Mouse (Mus musculus) hindbrain, embryonic 11.5 days (tissue): Measurements from ENCODE around the gene Clic4. TPM values are rescaled to one million over a fixed set of nuclear protein-coding genes. Genes with fewer than 3 reads are reported as not detected.

Experiments
- ATAC-seq: fragments of 200-750 bp; cut with Nextera tagmentation; 2 replicates; pipeline ENCODE4 v1.8.0; 2017; ENCODE audit warnings: mild to moderate bottlenecking, moderate TSS enrichment, moderate library complexity; ENCODE audit not compliant: low FRiP score
- DNase-seq: peaks from one replicate; pipeline ENCODE4 v3.0.0-alpha.2; 2015; ENCODE audit warnings: low spot score
- H3K27ac ChIP-seq: fragments of 300-500 bp; sonication (generic); 2 replicates; pipeline ENCODE4 v1.5.1; 2014; ENCODE audit warnings: mild to moderate bottlenecking, low read depth, low read length
- H3K27me3 ChIP-seq: fragments of 300-500 bp; sonication (generic); 2 replicates; pipeline ENCODE4 v1.6.1; 2014; ENCODE audit warnings: mild to moderate bottlenecking, low read length, moderate library complexity, mixed read lengths; ENCODE audit not compliant: control insufficient read depth, insufficient read depth
- H3K36me3 ChIP-seq: fragments of 300-500 bp; sonication (generic); 2 replicates; pipeline ENCODE4 v1.6.1; 2014; ENCODE audit warnings: mild to moderate bottlenecking, low read length, moderate library complexity, mixed read lengths; ENCODE audit not compliant: control insufficient read depth, insufficient read depth
- H3K4me1 ChIP-seq: fragments of 300-500 bp; sonication (generic); replicated peaks from 2 replicates; pipeline ENCODE4 v1.6.1; 2014; ENCODE audit warnings: low read length, mixed read lengths; ENCODE audit not compliant: control insufficient read depth, insufficient read depth
- H3K4me2 ChIP-seq: fragments of 300-500 bp; sonication (generic); replicated peaks from 2 replicates; pipeline ENCODE4 v1.6.1; 2014; ENCODE audit warnings: mild to moderate bottlenecking, low read depth, low read length
- H3K4me3 ChIP-seq: fragments of 300-500 bp; sonication (generic); 2 replicates; pipeline ENCODE4 v1.5.1; 2014; ENCODE audit warnings: low read depth, low read length
- H3K9ac ChIP-seq: fragments of 300-500 bp; sonication (generic); 2 replicates; pipeline ENCODE4 v1.6.1; 2014; ENCODE audit warnings: low read depth, low read length
- H3K9me3 ChIP-seq: fragments of 300-500 bp; sonication (generic); 2 replicates; pipeline ENCODE4 v1.6.1; 2016; ENCODE audit warnings: low read length; ENCODE audit not compliant: control insufficient read depth
- WGBS: fragments of 180-500 bp; shearing (Covaris S2); extraction: QIAGEN DNeasy Blood & Tissue Kit; methylation state at CpG from one replicate; pipeline ENCODE4 v1.1.7; 2014; 5-methylcytosine and 5-hydroxymethylcytosine counted together
- polyA plus RNA-seq: library from polyadenylated mRNA; unstranded; fragments of >200 nt; fragmentation: Nextera tagmentation; extraction: Ambion mirVana; gene quantifications from 2 replicates; pipeline ENCODE4 v1.2.1, GENCODE M21; 2014

The Clic4 gene
- polyA plus RNA-seq, 1 experiment from 2014 or later: 109 TPM

DNA sequence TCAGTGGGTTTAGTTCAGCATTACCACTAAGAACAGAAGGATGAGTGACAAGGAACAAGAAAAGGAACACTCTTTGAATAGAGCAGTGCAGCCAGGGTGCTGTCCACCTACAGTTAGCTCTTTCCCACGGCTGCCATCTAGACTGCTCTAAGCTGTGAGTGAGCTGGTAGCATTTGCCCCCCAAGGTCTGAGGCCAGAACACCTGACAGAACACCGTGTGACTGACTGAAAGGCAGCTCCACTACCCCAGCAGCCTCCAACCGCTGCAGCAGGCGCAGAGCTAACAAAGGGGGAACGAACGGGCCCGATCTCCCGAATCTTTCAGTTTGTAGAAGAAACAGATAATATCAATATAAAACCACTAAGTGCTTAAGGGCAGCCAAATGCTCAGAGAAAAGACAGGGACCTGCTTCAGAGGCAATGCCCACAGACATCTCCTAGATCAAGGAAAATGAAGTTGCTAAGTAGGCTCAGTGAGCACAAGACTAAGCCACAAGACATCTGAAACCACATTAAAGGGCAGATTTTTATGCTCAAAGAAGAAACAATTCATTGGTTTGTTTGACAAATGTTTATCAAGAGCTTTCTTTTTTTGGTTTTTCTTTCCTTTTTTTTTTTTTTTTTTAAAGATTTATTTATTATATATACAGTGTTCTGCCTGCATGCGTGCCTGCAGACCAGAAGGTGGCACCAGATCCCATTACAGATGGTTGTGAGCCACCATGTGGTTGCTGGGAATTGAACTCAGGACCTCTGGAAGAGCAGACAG, 24.2 kb downstream of the Clic4 start:
- no peak overlapping the region for H3K4me2 ChIP-seq
- no peaks in the 10 kb centered on the region; the same call in 1 of the 2 replicates for H3K4me1 ChIP-seq
- H3K27me3 ChIP-seq: no peaks in the 10 kb centered on the region
- H3K27ac ChIP-seq: no peak overlapping the region
- no peaks in the 10 kb centered on the region for H3K9me3 ChIP-seq
- DNase-seq (no peak), ATAC-seq (no peak)
- H3K9ac ChIP-seq: no peak overlapping the region
- WGBS: 75% methylated on average over 9 of the region's 9 CpGs
- no peaks in the 10 kb centered on the region for H3K36me3 ChIP-seq
- no peak overlapping the region for H3K4me3 ChIP-seq

DNA sequence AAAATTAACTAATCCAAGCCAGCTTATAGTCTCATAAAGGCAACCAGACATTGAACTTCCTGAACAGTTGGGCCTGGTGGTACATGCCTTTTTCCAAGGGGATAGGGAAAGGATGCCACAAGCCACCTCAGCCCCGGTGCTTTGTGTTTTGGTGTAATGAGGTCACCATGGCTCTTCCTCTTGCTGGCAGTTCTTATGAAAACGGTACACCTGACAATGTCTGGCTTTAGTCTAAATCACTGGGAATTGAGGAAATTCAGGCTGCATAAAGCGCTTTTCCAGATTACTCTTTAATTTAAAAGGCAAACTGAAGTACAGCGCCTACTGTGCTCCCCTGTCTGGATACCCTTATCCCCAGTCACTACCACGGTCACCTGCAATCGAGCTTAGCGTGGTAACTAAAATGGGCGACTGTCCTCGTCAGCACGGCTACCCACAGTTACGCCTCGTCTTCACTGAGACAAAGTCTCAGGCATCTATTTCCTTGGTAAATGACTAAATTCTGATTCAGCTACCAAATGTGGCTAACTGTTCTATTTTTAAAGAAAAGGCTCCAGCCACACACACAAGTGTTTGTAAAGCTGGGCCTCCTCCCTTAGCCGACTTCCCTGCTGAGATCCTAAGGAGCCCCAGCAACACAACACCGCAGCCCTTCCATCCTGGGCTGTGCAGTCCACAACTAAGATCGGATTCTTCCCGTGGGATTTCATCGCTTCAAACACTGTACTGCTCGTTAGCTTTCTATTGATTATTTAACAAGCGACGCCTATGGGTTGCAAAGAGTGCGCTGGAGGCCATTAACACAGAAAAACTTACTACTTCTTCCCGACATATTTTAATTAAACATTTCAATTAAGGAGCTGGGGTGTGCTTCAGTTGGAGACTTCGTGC, 25.5 kb downstream of the Clic4 start:
- Histone ChIP-seq H3K4me3 (no peak overlapping the region), H3K27me3 (no peaks in the 10 kb centered on the region), H3K9me3 (no peaks in the 10 kb centered on the region), H3K9ac (no peak overlapping the region), H3K4me2 (no peak overlapping the region), H3K36me3 (no peaks in the 10 kb centered on the region), H3K27ac (no peak overlapping the region), H3K4me1 (no peaks in the 10 kb centered on the region; the same call in 1 of the 2 replicates)
- ATAC-seq (no peak), DNase-seq (no peak)
- WGBS: 71% methylated on average over 23 of the region's 23 CpGs

DNA sequence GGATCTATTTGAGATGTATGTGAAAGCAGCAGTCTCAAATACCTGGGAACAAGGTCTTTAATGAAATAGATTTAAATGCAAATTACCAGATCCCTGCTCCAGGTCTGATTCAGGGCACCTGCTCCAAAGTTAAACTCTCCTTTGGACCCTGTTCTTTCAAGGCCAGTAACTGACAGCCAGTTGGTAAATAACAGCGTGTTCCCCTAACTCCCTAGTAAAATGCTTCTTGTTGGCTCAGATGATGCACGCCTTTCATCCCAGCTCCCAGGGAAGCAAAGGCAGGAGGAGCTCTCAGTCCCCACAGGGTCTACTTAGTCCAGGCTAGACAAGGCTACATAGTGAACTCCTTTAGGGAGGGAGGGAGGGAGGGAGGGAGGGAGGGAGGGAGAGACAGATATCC, 26.2 kb downstream of the Clic4 start:
- no peaks in the 10 kb centered on the region for H3K36me3 ChIP-seq
- no peak overlapping the region for H3K9ac ChIP-seq
- DNase-seq (no peak), ATAC-seq (no peak)
- H3K4me3 ChIP-seq: no peak overlapping the region
- 88% methylated on average over 2 of the region's 2 CpGs for WGBS
- H3K4me2 ChIP-seq: no peak overlapping the region
- no peaks in the 10 kb centered on the region for H3K27me3 ChIP-seq
- H3K9me3 ChIP-seq: no peaks in the 10 kb centered on the region
- no peaks in the 10 kb centered on the region; the same call in 1 of the 2 replicates for H3K4me1 ChIP-seq
- no peak overlapping the region for H3K27ac ChIP-seq

DNA sequence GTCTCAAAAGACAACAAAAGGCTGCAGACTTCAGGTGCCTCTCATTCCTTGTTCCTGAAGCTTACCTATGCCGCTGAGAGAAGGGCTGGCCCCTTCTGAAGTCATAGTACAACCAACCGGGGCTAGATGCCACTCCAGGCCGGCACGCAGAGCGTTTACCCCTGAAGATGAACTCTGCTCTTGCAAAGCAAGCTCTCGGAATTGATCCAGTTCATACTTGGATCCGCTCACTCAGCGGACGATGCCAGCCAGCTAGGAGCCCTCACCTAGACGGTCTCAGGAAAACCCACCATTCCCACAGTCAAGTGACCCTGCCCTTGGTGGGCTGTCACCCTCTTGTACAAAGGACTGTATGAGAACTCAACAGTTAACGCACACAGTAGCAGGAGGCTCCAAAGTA, 26.8 kb downstream of the Clic4 start:
- no peak overlapping the region for H3K4me2 ChIP-seq
- no peaks in the 10 kb centered on the region; the same call in 1 of the 2 replicates for H3K4me1 ChIP-seq
- ATAC-seq (no peak), DNase-seq (no peak)
- no peak overlapping the region for H3K4me3 ChIP-seq
- H3K36me3 ChIP-seq: no peaks in the 10 kb centered on the region
- no peaks in the 10 kb centered on the region for H3K9me3 ChIP-seq
- no peak overlapping the region for H3K9ac ChIP-seq
- no peak overlapping the region for H3K27ac ChIP-seq
- no peaks in the 10 kb centered on the region for H3K27me3 ChIP-seq
- WGBS: 91% methylated on average over 11 of the region's 11 CpGs

DNA sequence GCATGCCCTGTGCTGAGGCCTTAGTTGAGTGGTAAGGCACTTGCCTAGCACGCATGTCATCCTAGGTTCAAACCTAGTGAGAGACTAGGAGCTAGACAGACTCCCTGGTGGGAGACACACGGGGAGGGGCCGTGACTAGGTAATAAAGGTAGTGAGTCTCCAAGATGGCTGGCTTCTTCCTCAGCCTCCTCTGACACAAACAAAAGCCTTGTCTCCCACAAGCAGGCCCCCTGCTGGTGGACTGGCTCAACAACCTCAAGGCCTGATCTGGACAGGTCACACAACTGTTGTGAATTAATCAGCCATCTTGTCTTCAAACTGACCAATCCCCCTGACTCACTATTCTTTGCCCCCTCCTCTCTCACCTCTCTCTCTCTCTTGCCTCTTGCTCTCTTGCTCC, 28.3 kb downstream of the Clic4 start:
- H3K36me3 ChIP-seq: no peaks in the 10 kb centered on the region
- H3K27ac ChIP-seq: no peak overlapping the region
- no peaks in the 10 kb centered on the region for H3K9me3 ChIP-seq
- no peaks in the 10 kb centered on the region; the same call in 1 of the 2 replicates for H3K4me1 ChIP-seq
- WGBS: 93% methylated on average over 3 of the region's 3 CpGs
- DNase-seq (no peak), ATAC-seq (no peak)
- no peaks in the 10 kb centered on the region for H3K27me3 ChIP-seq
- H3K4me3 ChIP-seq: no peak overlapping the region
- H3K4me2 ChIP-seq: no peak overlapping the region
- no peak overlapping the region for H3K9ac ChIP-seq

DNA sequence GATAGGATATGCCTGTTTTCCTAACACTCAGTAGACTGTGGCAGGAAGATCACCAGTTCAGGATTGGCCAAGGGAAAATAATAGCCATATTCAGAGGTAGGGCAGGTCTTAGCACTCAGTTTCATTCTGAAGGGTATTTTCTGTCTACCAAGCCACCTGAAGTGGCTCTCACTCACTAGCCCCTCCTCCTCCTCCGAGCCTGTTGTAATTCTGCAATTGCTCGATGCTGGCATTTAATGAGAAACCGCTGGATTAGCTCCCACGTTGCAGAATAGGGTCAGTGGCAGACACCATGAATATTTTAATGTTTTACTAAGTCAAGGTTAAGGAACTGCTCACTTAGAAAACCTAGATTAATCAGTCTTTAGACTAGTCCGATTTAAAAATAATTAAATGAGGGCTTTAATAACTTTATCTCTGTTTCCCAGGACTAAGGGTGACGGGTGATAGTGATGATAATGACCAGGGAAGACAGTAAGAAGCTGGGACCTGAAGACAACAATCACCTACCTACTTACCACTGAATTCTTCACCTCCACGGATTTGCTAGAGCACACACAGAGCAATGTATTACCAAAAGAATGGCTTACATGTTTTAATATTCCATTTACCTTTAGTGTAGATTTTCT, 29.6 kb downstream of the Clic4 start:
- no peak overlapping the region for H3K9ac ChIP-seq
- no peaks in the 10 kb centered on the region for H3K27me3 ChIP-seq
- H3K4me3 ChIP-seq: no peak overlapping the region
- 82% methylated on average over 7 of the region's 7 CpGs for WGBS
- no peak overlapping the region for H3K4me2 ChIP-seq
- no peaks in the 10 kb centered on the region for H3K36me3 ChIP-seq
- DNase-seq (no peak), ATAC-seq (no peak)
- no peaks in the 10 kb centered on the region for H3K9me3 ChIP-seq
- H3K4me1 ChIP-seq: no peaks in the 10 kb centered on the region
- H3K27ac ChIP-seq: no peak overlapping the region

DNA sequence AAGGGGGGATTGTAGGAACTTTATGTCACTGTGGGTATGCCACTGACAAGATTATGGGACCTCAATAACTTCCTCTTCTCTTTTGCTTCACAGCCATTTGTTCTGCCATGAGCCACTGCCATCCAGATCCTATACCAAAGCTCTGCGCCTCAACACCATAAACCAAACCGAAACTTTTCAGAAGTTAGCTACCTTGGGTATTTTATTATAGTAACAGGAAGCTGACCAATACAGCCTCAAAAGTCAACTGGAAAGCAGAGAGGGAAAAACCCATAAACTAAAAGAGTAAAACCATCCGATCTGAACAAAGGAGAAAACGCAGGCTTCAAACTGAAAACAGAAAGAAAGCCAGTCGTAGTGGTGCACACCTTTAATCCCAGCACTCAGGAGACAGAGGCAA, 30.2 kb downstream of the Clic4 start:
- ATAC-seq (no peak), DNase-seq (no peak)
- H3K27ac ChIP-seq: no peak overlapping the region
- no peak overlapping the region for H3K4me2 ChIP-seq
- H3K4me1 ChIP-seq: no peaks in the 10 kb centered on the region
- no peaks in the 10 kb centered on the region for H3K36me3 ChIP-seq
- H3K4me3 ChIP-seq: no peak overlapping the region
- no peaks in the 10 kb centered on the region for H3K9me3 ChIP-seq
- no peak overlapping the region for H3K9ac ChIP-seq
- WGBS: 91% methylated on average over 5 of the region's 5 CpGs
- H3K27me3 ChIP-seq: no peaks in the 10 kb centered on the region

DNA sequence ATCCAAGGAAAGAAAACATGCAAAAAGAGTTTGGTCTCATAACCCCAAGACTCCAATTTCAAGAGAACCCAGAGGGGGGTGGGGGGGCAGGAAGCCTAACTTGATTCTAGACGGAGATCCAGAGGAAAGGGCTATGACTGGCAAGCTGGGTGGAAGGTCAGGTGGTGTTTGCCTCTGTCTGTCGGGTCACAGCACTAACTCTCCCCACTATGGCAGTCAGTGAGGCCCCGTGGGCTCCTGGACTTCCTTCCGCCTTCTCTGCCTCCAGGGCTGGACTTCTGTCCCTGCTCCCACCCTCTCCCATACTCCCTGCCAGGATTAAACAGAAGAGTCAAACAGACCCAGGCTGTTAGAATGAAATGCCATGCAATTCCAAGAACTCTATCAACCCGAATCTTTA, 30.9 kb downstream of the Clic4 start:
- Histone ChIP-seq H3K9ac (no peak overlapping the region), H3K27ac (no peak overlapping the region), H3K9me3 (no peaks in the 10 kb centered on the region), H3K27me3 (no peaks in the 10 kb centered on the region), H3K4me2 (no peak overlapping the region), H3K4me3 (no peak overlapping the region), H3K4me1 (no peaks in the 10 kb centered on the region), H3K36me3 (no peaks in the 10 kb centered on the region)
- WGBS: 49% methylated on average over 5 of the region's 5 CpGs
- DNase-seq (no peak), ATAC-seq (no peak)
